Mouse (Mus musculus) hindbrain, embryonic 15.5 days (tissue): ENCODE results near the gene Hspg2. TPM values are rescaled to one million over a fixed set of nuclear protein-coding genes. Genes with fewer than 3 reads are reported as not detected.

ENCODE experiments used
- ATAC-seq: fragments of 200-750 bp; cut with Nextera tagmentation; 2 replicates; pipeline ENCODE4 v1.8.0; 2017; ENCODE audit warnings: low read depth, moderate number of reproducible peaks, moderate TSS enrichment; ENCODE audit not compliant: low FRiP score
- H3K27ac ChIP-seq: fragments of 300-500 bp; sonication (generic); replicated peaks from 2 replicates; pipeline ENCODE4 v1.5.1; 2015; ENCODE audit warnings: mild to moderate bottlenecking, inconsistent platforms
- H3K27me3 ChIP-seq: fragments of 300-500 bp; sonication (generic); 2 replicates; pipeline ENCODE4 v1.6.1; 2015; ENCODE audit warnings: control low read depth, inconsistent platforms
- H3K36me3 ChIP-seq: fragments of 300-500 bp; sonication (generic); 2 replicates; pipeline ENCODE4 v1.6.1; 2015; ENCODE audit warnings: control low read depth, inconsistent platforms
- H3K4me1 ChIP-seq: fragments of 300-500 bp; sonication (generic); replicated peaks from 2 replicates; pipeline ENCODE4 v1.6.1; 2015; ENCODE audit warnings: control low read depth, inconsistent platforms
- H3K4me2 ChIP-seq: fragments of 300-500 bp; sonication (generic); 2 replicates; pipeline ENCODE4 v1.6.1; 2015; ENCODE audit warnings: moderate library complexity, mild to moderate bottlenecking, inconsistent platforms
- H3K4me3 ChIP-seq: fragments of 300-500 bp; sonication (generic); 2 replicates; pipeline ENCODE4 v1.5.1; 2015; ENCODE audit warnings: mild to moderate bottlenecking, inconsistent platforms
- H3K9ac ChIP-seq: fragments of 300-500 bp; sonication (generic); 2 replicates; pipeline ENCODE4 v1.6.1; 2015; ENCODE audit warnings: inconsistent platforms
- H3K9me3 ChIP-seq: fragments of 300-500 bp; sonication (generic); 2 replicates; pipeline ENCODE4 v1.6.1; 2016; ENCODE audit warnings: control low read depth, inconsistent platforms
- WGBS: fragments of 180-500 bp; shearing (Covaris S2); methylation state at CpG from one replicate; pipeline ENCODE4 v1.1.7; 2015; 5-methylcytosine and 5-hydroxymethylcytosine counted together
- polyA plus RNA-seq: library from polyadenylated mRNA; unstranded; fragments of >200 nt; fragmentation: Nextera tagmentation; extraction: Ambion mirVana; gene quantifications from 2 replicates; pipeline ENCODE4 v1.2.1, GENCODE M21; 2015

Gene Hspg2
- polyA plus RNA-seq, 1 experiment from 2014 or later, result 6.9 TPM

DNA sequence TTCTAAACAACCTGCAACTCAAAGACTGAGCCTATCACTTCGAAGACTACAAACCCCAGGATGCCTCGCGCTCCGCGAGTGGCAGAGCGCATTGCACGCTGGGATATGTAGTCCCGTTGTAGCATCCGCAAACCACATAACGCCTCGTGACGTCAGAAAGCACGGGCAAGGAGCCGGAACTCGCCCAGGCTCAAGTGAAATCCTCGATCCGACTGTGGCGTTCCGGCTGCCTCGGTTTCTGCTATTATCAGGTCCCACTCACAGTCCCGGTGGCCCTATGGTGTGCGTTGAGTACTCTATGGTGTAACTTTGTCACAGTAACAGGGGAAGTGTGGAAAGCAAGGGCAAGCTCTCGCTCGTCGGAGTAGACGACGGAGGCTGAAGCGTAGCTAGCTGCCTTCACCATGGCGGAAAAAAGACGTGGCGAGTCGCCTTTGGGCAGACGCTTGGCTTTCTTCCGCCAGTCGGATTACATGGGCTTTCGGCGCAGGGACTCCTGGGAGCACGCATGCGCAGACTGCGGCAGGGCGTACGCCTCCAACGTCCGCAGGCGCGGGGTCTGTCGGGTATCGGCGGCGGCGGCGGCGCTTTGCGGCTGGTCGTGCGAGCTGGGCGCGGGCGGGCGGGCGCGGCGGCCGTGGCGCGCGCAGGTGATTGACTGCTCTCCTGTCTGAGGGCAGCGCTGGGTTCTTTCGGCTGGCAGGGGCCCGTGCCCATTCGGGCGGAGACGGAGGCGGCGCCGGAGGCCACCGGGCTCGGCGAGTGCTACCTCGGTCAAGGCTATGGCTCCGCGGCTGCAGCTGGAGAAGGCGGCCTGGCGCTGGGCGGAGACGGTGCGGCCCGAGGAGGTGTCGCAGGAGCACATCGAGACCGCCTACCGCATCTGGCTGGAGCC lies 125.3 kb downstream of the Hspg2 start, which contains the start of gene Usp48:
Usp48 (plus strand) TSS at position 155 of the 895 bp plus-strand sequence.
- peaks cover 38% of the 10 kb centered on the region for H3K4me1 ChIP-seq
- H3K36me3 ChIP-seq, result no peaks in the 10 kb centered on the region
- ATAC-seq, result peak; percentile 95
- peak within 1 kb of the TSS; percentile 99 for H3K27ac ChIP-seq
- H3K27me3 ChIP-seq, result no peaks in the 10 kb centered on the region
- peak within 1 kb of the TSS; percentile 77 for H3K4me2 ChIP-seq
- peak within 1 kb of the TSS; percentile 84 for H3K4me3 ChIP-seq
- peak within 1 kb of the TSS; percentile 80 for H3K9ac ChIP-seq
- H3K9me3 ChIP-seq, result no peaks in the 10 kb centered on the region
- under 1% methylated on average over 89 of the region's 92 CpGs for WGBS

DNA sequence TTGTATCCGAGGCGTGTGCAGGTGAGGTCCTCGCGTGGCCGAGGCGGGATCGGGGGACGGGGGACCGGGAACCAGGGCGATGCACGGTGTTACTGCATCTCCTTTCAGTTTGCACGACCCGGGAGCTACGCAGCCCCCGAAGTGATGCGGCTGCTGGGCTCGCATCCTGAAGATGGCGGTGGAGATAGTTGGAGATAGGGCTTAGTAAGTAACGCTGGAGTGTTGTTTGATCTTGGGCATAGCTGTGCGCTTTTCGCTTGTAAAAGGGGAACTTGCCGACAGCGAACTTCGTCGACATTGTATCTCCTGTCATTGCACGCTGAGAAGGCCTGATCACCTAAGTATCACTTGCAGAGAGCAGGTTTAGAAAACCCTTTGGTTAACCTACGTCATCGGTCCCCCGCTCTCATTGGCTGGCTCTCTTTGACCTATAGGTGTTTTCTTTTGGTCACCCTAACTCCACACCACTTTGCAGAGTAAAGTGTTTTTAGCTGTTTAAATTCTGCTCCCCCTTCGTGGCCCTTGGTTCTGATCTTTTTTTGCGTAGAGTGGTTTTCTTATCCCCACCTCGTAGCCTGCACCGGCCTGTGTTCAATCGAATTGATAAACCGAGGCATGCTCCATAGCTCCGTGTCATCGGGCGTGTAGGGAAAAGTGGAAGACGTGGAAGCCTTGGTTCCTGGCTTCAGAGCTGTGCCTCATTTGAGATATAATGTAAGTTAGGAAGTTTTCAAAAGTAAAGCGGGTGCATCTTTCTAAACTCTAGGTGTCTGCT lies 126.1 kb downstream of the Hspg2 start:
- Histone ChIP-seq H3K9ac (peak overlapping the region; percentile 80), H3K9me3 (no peaks in the 10 kb centered on the region), H3K36me3 (no peaks in the 10 kb centered on the region), H3K4me2 (peak overlapping the region; percentile 77), H3K4me1 (peaks cover 47% of the 10 kb centered on the region), H3K27me3 (no peaks in the 10 kb centered on the region), H3K4me3 (peak overlapping the region; percentile 84), H3K27ac (peak overlapping the region; percentile 99)
- WGBS, result 4% methylated on average over 40 of the region's 40 CpGs
- no peak for ATAC-seq

DNA sequence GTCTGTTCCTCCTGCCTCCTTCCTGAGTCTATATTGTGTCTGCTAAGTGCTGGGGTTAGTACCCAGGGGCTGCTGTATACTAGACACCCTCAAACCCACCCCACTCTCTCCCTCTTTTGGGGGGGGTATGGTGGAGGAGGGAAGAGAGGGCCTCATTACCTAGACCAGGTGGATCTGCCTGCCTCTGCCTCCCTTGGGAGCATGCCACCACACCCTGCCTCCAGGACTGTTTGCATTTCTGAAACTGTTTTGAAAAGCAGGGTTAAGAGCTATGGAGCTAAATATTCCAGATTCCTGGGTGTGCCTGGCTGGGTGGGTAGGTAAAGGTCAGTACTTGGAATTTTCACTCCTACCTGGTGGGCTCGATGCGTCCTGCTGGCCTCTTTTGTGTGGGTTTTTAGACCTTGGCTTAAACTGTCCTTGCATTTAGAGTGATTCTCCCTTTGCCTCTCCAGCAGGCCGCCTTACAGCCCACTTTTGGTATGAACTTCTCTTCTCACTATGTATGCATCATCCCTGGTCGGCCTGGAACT lies 128.6 kb downstream of the Hspg2 start:
- Histone ChIP-seq H3K36me3 (no peaks in the 10 kb centered on the region), H3K27ac (no peak overlapping the region), H3K4me2 (no peak overlapping the region), H3K9me3 (no peaks in the 10 kb centered on the region), H3K9ac (no peak overlapping the region), H3K4me1 (peaks cover 48% of the 10 kb centered on the region), H3K4me3 (no peak overlapping the region), H3K27me3 (no peaks in the 10 kb centered on the region)
- no peak for ATAC-seq
- WGBS, result 96% methylated on average over 4 of the region's 4 CpGs

DNA sequence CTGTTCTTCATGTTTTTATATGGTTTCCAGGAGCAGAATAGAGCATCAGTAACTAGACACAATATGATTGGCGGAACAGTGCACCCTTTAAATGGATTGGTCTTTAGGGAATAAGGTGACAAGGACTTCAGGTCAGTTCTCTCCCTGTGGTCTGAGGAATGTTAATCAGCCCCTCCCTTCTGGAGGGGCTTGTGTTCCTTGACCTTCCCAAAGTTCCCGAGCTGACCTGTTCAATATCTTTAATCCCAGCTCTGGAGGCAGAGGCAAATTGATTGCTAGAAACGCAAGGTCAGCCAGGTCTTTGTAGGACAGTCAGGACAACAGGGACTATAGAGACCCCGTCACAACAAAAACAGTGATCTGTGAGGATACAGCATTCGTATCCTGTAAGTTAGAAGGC lies 130.0 kb downstream of the Hspg2 start:
- peaks cover 54% of the 10 kb centered on the region for H3K4me1 ChIP-seq
- no peak overlapping the region for H3K4me2 ChIP-seq
- no peak for ATAC-seq
- no peak overlapping the region for H3K4me3 ChIP-seq
- H3K36me3 ChIP-seq, result no peaks in the 10 kb centered on the region
- H3K27ac ChIP-seq, result no peak overlapping the region
- 81% methylated on average over 5 of the region's 5 CpGs for WGBS
- no peak overlapping the region for H3K9ac ChIP-seq
- H3K9me3 ChIP-seq, result no peaks in the 10 kb centered on the region
- no peaks in the 10 kb centered on the region for H3K27me3 ChIP-seq

DNA sequence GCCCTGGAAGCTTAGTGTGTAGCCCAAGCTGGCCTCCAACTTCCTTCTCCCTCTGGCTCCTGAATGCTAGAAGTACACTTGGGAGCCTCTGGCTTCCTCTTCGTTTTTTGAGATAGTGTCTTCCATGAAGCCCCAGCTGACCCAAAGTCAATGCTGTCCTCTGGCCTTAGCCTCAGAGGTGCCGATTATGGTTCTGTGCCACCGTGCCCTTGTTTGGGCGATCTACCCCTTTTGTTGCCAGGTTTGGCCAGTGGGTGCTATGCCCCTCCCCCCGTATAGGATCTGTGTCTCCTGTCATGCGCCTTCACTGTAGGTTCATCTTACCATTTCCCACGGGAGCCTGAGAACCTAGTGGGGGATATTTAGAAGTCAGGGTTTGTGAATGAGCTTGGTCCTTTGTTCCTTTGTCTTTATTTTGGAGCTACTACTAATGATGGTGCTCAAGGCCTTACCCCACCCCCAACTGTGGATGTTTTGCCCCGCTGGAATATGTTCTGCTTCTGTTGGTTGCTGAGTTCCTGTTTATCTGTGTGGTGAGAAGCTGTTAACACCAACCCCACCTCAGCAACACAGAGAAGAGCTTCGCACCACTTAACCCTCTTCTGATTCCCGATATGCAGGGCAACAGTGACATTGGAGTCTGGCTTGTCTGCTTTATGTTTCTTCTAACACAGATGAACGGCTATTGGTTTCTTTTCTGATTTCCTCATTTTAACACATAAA lies 135.0 kb downstream of the Hspg2 start:
- ATAC-seq, result no peak
- no peak overlapping the region for H3K27ac ChIP-seq

DNA sequence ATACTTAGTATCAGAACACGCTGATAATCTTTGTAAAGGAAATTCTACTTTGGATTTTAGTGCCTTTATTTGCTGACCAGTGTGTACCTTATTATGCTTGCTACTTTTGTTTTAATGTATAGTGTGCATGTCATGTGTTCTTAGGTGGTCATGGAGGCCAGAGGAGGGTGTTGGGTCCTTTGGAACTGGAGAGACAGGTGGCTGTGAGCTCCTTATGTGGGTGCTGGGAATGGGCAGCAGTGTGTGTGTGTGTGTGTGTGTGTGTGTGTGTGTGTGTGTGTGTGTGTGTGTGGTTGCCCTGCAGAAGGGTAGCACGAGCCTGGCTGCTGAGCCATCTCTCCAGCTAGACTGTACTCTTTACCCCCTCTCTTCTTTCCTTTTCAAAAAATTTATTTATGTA lies 138.5 kb downstream of the Hspg2 start:
- Histone ChIP-seq H3K27ac (no peak overlapping the region), H3K9me3 (no peaks in the 10 kb centered on the region), H3K4me3 (no peak overlapping the region), H3K4me2 (no peak overlapping the region), H3K4me1 (peaks cover 9% of the 10 kb centered on the region; the same call in 1 of the 2 replicates), H3K9ac (no peak overlapping the region), H3K27me3 (no peaks in the 10 kb centered on the region), H3K36me3 (peaks cover 59% of the 10 kb centered on the region)
- WGBS, result 95% methylated on average over 2 of the region's 2 CpGs
- ATAC-seq, result no peak

More for the DNA sequence above, 135.0 kb downstream of the Hspg2 start:
- no peak overlapping the region for H3K9ac ChIP-seq
- no peaks in the 10 kb centered on the region for H3K27me3 ChIP-seq
- no peak overlapping the region for H3K4me2 ChIP-seq
- H3K4me3 ChIP-seq, result no peak overlapping the region
- 78% methylated on average over 11 of the region's 11 CpGs for WGBS
- H3K9me3 ChIP-seq, result no peaks in the 10 kb centered on the region
- peaks cover 21% of the 10 kb centered on the region for H3K4me1 ChIP-seq
- H3K36me3 ChIP-seq, result peaks cover 33% of the 10 kb centered on the region

DNA sequence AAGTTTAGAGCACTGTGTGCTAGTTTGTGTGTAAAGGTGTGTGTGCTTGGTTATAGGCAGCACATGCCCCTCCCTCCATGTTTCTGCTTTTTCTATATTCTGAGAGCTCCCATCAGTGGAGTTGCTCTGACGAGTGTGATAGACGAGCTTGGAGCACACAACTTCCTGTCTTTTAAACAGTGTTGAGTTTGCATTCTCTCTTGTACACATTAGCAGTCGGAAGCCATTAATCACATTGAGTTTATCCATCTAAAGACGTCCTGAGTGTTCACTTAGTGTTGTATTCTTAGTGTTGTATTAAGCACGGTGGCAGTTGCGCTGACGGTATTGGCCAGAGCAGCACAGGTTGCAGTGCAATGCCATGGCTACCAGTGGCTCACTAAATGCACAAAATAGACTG lies 140.7 kb downstream of the Hspg2 start:
- Histone ChIP-seq H3K4me3 (no peak overlapping the region), H3K4me1 (no peaks in the 10 kb centered on the region), H3K9me3 (no peaks in the 10 kb centered on the region), H3K4me2 (no peak overlapping the region), H3K9ac (no peak overlapping the region), H3K36me3 (peaks cover 81% of the 10 kb centered on the region), H3K27ac (no peak overlapping the region), H3K27me3 (no peaks in the 10 kb centered on the region)
- no peak for ATAC-seq
- WGBS, result 87% methylated on average over 7 of the region's 7 CpGs

DNA sequence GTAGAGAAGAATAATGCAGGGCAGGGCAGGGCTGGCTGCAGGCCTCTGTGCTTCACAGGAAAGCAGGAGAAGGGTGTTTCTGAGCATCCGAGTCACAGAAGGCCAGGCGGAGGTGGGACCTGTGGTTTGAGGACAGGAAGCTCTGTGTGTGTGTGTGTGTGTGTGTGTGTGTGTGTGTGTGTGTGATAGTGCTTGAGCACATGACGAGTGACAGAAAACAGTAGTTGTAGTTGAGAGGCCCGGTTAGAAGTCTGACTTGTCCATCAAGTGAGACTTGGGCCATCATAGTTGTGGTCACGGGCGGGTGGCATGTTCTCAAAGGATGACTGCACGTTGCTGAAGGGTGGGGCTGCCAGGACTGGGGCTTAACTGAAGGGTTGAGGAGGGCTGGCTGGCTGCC lies 141.1 kb downstream of the Hspg2 start:
- Histone ChIP-seq H3K9me3 (no peaks in the 10 kb centered on the region), H3K27ac (no peak overlapping the region), H3K4me2 (no peak overlapping the region), H3K4me1 (no peaks in the 10 kb centered on the region), H3K9ac (no peak overlapping the region), H3K27me3 (no peaks in the 10 kb centered on the region), H3K36me3 (peaks cover 81% of the 10 kb centered on the region), H3K4me3 (no peak overlapping the region)
- 94% methylated on average over 7 of the region's 7 CpGs for WGBS
- ATAC-seq, result no peak

DNA sequence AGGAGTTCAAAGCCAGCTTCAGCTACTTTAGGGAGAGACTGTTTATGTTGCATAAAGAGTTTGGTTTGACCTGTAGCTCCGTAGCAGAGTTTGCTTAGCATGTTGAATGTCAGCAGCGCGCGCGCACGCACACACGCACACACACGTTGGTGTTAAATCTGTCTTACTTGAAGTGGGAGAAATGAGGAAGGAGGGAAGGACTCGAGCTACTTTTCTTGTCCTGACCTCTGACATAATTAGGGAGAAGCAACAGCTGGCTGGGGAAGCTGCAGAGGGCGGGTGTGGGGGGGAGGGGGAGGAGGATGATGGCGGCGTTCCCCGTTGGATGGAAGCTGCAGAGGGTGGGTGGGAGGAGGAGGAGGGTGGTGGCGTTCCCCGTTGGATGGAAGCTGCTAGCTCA lies 141.7 kb downstream of the Hspg2 start:
- no peak for ATAC-seq
- Histone ChIP-seq H3K9ac (no peak overlapping the region), H3K27me3 (no peaks in the 10 kb centered on the region), H3K4me2 (no peak overlapping the region), H3K4me3 (no peak overlapping the region), H3K27ac (no peak overlapping the region), H3K9me3 (no peaks in the 10 kb centered on the region), H3K36me3 (peaks cover 82% of the 10 kb centered on the region), H3K4me1 (no peaks in the 10 kb centered on the region)
- 85% methylated on average over 15 of the region's 15 CpGs for WGBS
